Mouse (Mus musculus): Measurements from ENCODE around the gene Retn. TPM values are rescaled to one million over a fixed set of nuclear protein-coding genes. Genes with fewer than 3 reads are reported as not detected.
A peak's percentile ranks its signal among the peaks of the same experiment; 100 is the strongest.

The Retn gene
- polyA plus RNA-seq, 1 experiment from 2014 or later = 0.18 TPM

GRCm38 (mm10) chr8:3628014-3628413 is 27.6 kb upstream of the Retn start:
- no peak overlapping the region for H3K4me3 ChIP-seq (ENCODE audit: low read length)
- H3K36me3 ChIP-seq (ENCODE audit: control insufficient read depth, insufficient read depth, low read length) = no peaks in the 10 kb centered on the region
- H3K4me2 ChIP-seq (ENCODE audit: low read depth, low read length) = no peak overlapping the region
- peaks cover 2% of the 10 kb centered on the region; the same call in 1 of the 2 replicates for H3K27me3 ChIP-seq (ENCODE audit: control insufficient read depth, insufficient read depth, low read depth, low read length)
- WGBS = 22% methylated on average over 5 of the region's 5 CpGs
- no peak for ATAC-seq (ENCODE audit: low read depth)
- no peak overlapping the region for H3K27ac ChIP-seq (ENCODE audit: low read length)
- H3K4me1 ChIP-seq (replicated peaks; ENCODE audit: control insufficient read depth, insufficient read depth, low read length) = peaks cover 7% of the 10 kb centered on the region; the same call in 1 of the 2 replicates
- H3K9ac ChIP-seq (ENCODE audit: low read length) = no peak overlapping the region
- no peaks in the 10 kb centered on the region for H3K9me3 ChIP-seq (ENCODE audit: control insufficient read depth, low read length)

GRCm38 (mm10) chr8:3630647-3631477 is 24.7 kb upstream of the Retn start, which contains the start of gene Stxbp2:
Gene Stxbp2, plus strand, starts transcription at chr8:3630955.
- peak within 1 kb of the TSS; percentile 85 for H3K4me2 ChIP-seq (ENCODE audit: low read depth, low read length)
- WGBS = 4% methylated on average over 47 of the region's 47 CpGs
- peak within 1 kb of the TSS; percentile 17 for H3K27ac ChIP-seq (ENCODE audit: low read length)
- H3K9ac ChIP-seq (ENCODE audit: low read length) = peak within 1 kb of the TSS; percentile 71
- H3K36me3 ChIP-seq (ENCODE audit: control insufficient read depth, insufficient read depth, low read length) = peaks cover 6% of the 10 kb centered on the region
- H3K4me3 ChIP-seq (ENCODE audit: low read length) = peak within 1 kb of the TSS; percentile 73
- H3K4me1 ChIP-seq (replicated peaks; ENCODE audit: control insufficient read depth, insufficient read depth, low read length) = peaks cover 7% of the 10 kb centered on the region; the same call in 1 of the 2 replicates
- ATAC-seq (ENCODE audit: low read depth) = peak; percentile 92
- no peaks in the 10 kb centered on the region for H3K9me3 ChIP-seq (ENCODE audit: control insufficient read depth, low read length)
- H3K27me3 ChIP-seq (ENCODE audit: control insufficient read depth, insufficient read depth, low read depth, low read length) = peaks cover 2% of the 10 kb centered on the region; the same call in 1 of the 2 replicates

- H3K27ac ChIP-seq (ENCODE audit: low read length) = peak overlapping the region; percentile 17
- peaks cover 7% of the 10 kb centered on the region; the same call in 1 of the 2 replicates for H3K4me1 ChIP-seq (replicated peaks; ENCODE audit: control insufficient read depth, insufficient read depth, low read length)
- H3K36me3 ChIP-seq (ENCODE audit: control insufficient read depth, insufficient read depth, low read length) = peaks cover 6% of the 10 kb centered on the region
- peak overlapping the region; percentile 73 for H3K4me3 ChIP-seq (ENCODE audit: low read length)
- ATAC-seq (ENCODE audit: low read depth) = peak; percentile 60
- H3K27me3 ChIP-seq (ENCODE audit: control insufficient read depth, insufficient read depth, low read depth, low read length) = peaks cover 2% of the 10 kb centered on the region; the same call in 1 of the 2 replicates
- H3K4me2 ChIP-seq (ENCODE audit: low read depth, low read length) = peak overlapping the region; percentile 85
- H3K9me3 ChIP-seq (ENCODE audit: control insufficient read depth, low read length) = no peaks in the 10 kb centered on the region
- peak overlapping the region; percentile 71 for H3K9ac ChIP-seq (ENCODE audit: low read length)
- WGBS = 8% methylated on average over 8 of the region's 8 CpGs
Observed at GRCm38 (mm10) chr8:3631478-3631875, 24.1 kb upstream of the Retn start.

GRCm38 (mm10) chr8:3645804-3646203 is 9.8 kb upstream of the Retn start:
- ATAC-seq (ENCODE audit: low read depth) = peak; percentile 41; the same call in 1 of the 2 replicates
- H3K4me3 ChIP-seq (ENCODE audit: low read length) = no peak overlapping the region
- H3K27ac ChIP-seq (ENCODE audit: low read length) = no peak overlapping the region
- WGBS = 13% methylated on average over 5 of the region's 5 CpGs
- H3K4me2 ChIP-seq (ENCODE audit: low read depth, low read length) = no peak overlapping the region
- H3K9ac ChIP-seq (ENCODE audit: low read length) = no peak overlapping the region
- no peaks in the 10 kb centered on the region for H3K9me3 ChIP-seq (ENCODE audit: control insufficient read depth, low read length)
- no peaks in the 10 kb centered on the region for H3K4me1 ChIP-seq (replicated peaks; ENCODE audit: control insufficient read depth, insufficient read depth, low read length)
- H3K27me3 ChIP-seq (ENCODE audit: control insufficient read depth, insufficient read depth, low read depth, low read length) = no peaks in the 10 kb centered on the region
- no peaks in the 10 kb centered on the region for H3K36me3 ChIP-seq (ENCODE audit: control insufficient read depth, insufficient read depth, low read length)

- Histone ChIP-seq H3K4me1 (replicated peaks; ENCODE audit: control insufficient read depth, insufficient read depth, low read length) (no peaks in the 10 kb centered on the region), H3K9me3 (ENCODE audit: control insufficient read depth, low read length) (no peaks in the 10 kb centered on the region), H3K27ac (ENCODE audit: low read length) (no peak overlapping the region), H3K27me3 (ENCODE audit: control insufficient read depth, insufficient read depth, low read depth, low read length) (no peaks in the 10 kb centered on the region), H3K4me3 (ENCODE audit: low read length) (no peak overlapping the region), H3K9ac (ENCODE audit: low read length) (no peak overlapping the region), H3K4me2 (ENCODE audit: low read depth, low read length) (no peak overlapping the region), H3K36me3 (ENCODE audit: control insufficient read depth, insufficient read depth, low read length) (no peaks in the 10 kb centered on the region)
- no peak for ATAC-seq (ENCODE audit: low read depth)
- WGBS = 75% methylated on average over 6 of the region's 6 CpGs
Observed at GRCm38 (mm10) chr8:3646824-3647531, 8.6 kb upstream of the Retn start.

DNA sequence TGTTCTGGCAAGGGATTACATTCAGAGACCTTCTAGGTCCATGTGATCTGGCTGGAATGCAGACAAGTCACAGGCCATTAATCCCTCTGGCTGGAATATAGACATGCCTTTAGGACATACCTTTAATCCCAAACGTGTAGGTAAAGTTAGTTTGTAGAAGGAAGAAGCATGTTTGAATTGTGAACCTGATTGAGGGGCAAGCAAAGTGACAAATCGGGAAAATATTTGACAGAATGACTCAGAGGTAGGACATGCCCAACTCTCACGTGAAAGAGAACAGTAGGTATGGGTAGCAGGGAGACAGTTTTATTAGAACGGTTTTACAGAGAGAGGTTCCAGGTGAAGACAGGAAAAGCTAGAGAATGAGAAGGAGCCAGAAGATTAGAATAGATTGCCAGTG is 8.0 kb upstream of the Retn start:
- ATAC-seq (ENCODE audit: low read depth) = no peak
- Histone ChIP-seq H3K9ac (ENCODE audit: low read length) (no peak overlapping the region), H3K4me3 (ENCODE audit: low read length) (no peak overlapping the region), H3K27me3 (ENCODE audit: control insufficient read depth, insufficient read depth, low read depth, low read length) (no peaks in the 10 kb centered on the region), H3K9me3 (ENCODE audit: control insufficient read depth, low read length) (no peaks in the 10 kb centered on the region), H3K36me3 (ENCODE audit: control insufficient read depth, insufficient read depth, low read length) (no peaks in the 10 kb centered on the region), H3K4me1 (replicated peaks; ENCODE audit: control insufficient read depth, insufficient read depth, low read length) (no peaks in the 10 kb centered on the region), H3K4me2 (ENCODE audit: low read depth, low read length) (no peak overlapping the region), H3K27ac (ENCODE audit: low read length) (no peak overlapping the region)
- 64% methylated on average over 4 of the region's 4 CpGs for WGBS

GRCm38 (mm10) chr8:3648268-3648667 is 7.3 kb upstream of the Retn start:
- Histone ChIP-seq H3K4me2 (ENCODE audit: low read depth, low read length) (no peak overlapping the region), H3K4me3 (ENCODE audit: low read length) (no peak overlapping the region), H3K9me3 (ENCODE audit: control insufficient read depth, low read length) (no peaks in the 10 kb centered on the region), H3K27me3 (ENCODE audit: control insufficient read depth, insufficient read depth, low read depth, low read length) (no peaks in the 10 kb centered on the region), H3K9ac (ENCODE audit: low read length) (no peak overlapping the region), H3K36me3 (ENCODE audit: control insufficient read depth, insufficient read depth, low read length) (no peaks in the 10 kb centered on the region), H3K27ac (ENCODE audit: low read length) (no peak overlapping the region), H3K4me1 (replicated peaks; ENCODE audit: control insufficient read depth, insufficient read depth, low read length) (no peaks in the 10 kb centered on the region)
- no peak for ATAC-seq (ENCODE audit: low read depth)
- WGBS = 51% methylated on average over 2 of the region's 2 CpGs

DNA sequence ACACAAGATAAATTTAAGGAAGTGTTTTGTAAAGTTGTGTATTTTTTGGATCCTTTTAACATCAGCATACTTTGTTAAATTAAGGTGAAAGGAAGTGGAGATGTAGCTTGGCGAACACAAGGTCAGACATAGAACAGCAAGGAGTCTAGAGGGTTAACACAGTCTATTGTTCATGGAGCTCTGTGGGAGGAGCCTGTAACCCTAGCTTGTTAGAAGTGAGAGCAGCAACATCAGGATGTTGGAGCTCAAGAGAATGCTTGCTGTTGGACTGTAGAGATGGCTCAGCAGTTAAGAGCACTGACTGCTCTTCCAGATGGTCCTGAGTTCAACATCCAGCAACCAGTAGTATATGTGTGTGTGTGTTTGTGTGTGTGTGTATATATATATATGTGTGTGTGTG is 6.6 kb upstream of the Retn start:
- no peak for ATAC-seq (ENCODE audit: low read depth)
- 45% methylated on average over 1 of the region's 1 CpGs for WGBS
- Histone ChIP-seq H3K9me3 (ENCODE audit: control insufficient read depth, low read length) (no peaks in the 10 kb centered on the region), H3K4me1 (replicated peaks; ENCODE audit: control insufficient read depth, insufficient read depth, low read length) (no peaks in the 10 kb centered on the region), H3K36me3 (ENCODE audit: control insufficient read depth, insufficient read depth, low read length) (no peaks in the 10 kb centered on the region), H3K9ac (ENCODE audit: low read length) (no peak overlapping the region), H3K4me3 (ENCODE audit: low read length) (no peak overlapping the region), H3K27me3 (ENCODE audit: control insufficient read depth, insufficient read depth, low read depth, low read length) (no peaks in the 10 kb centered on the region), H3K4me2 (ENCODE audit: low read depth, low read length) (no peak overlapping the region), H3K27ac (ENCODE audit: low read length) (no peak overlapping the region)

DNA sequence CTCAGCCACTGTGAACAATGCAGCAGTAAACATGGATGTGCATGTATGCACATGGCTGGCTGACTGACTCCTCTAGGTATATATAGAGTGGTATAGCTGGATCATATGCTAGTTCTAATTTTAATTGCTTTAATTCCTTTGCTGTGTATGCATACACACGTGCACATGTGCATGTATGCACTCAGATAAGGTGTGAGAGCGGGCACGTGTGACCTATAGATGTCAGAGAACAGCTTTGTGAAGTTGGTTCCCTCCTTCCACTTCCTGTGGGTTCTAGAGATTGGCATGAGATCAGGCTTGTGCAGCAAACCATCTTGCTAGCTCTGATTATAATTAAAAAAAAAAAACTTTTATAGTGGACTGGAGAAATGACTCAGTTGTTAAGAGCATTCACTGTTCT is 2.7 kb upstream of the Retn start:
- Histone ChIP-seq H3K4me2 (ENCODE audit: low read depth, low read length) (no peak overlapping the region), H3K4me3 (ENCODE audit: low read length) (no peak overlapping the region), H3K27ac (ENCODE audit: low read length) (no peak overlapping the region), H3K4me1 (replicated peaks; ENCODE audit: control insufficient read depth, insufficient read depth, low read length) (no peaks in the 10 kb centered on the region), H3K9me3 (ENCODE audit: control insufficient read depth, low read length) (no peaks in the 10 kb centered on the region), H3K36me3 (ENCODE audit: control insufficient read depth, insufficient read depth, low read length) (no peaks in the 10 kb centered on the region), H3K27me3 (ENCODE audit: control insufficient read depth, insufficient read depth, low read depth, low read length) (no peaks in the 10 kb centered on the region), H3K9ac (ENCODE audit: low read length) (no peak overlapping the region)
- no peak for ATAC-seq (ENCODE audit: low read depth)
- WGBS = 59% methylated on average over 3 of the region's 3 CpGs

Measured in lung, embryonic 16.5 days (tissue).